Mouse (Mus musculus) cortical plate, adult 2 months (tissue): ENCODE results near the gene Phf12. TPM values are rescaled to one million over a fixed set of nuclear protein-coding genes. Genes with fewer than 3 reads are reported as not detected.
"Not testable (repeated sequence)": the region's sequence is repeated elsewhere in the genome, so short reads cannot be mapped to it uniquely, and the experiment has no call there.

Experiments used
- H3K27ac ChIP-seq: fragments of 200-500 bp; 2 replicates; pipeline ENCODE4 v1.5.1; 2012; ENCODE audit warnings: low read length, control low read depth, inconsistent platforms; ENCODE audit not compliant: insufficient read depth
- H3K4me1 ChIP-seq: fragments of 200-500 bp; 2 replicates; pipeline ENCODE4 v1.6.1; 2011; ENCODE audit warnings: low read length; ENCODE audit not compliant: control insufficient read depth, insufficient read depth
- H3K4me3 ChIP-seq: fragments of 200-500 bp; 2 replicates; pipeline ENCODE4 v1.5.1; 2011; ENCODE audit warnings: mild to moderate bottlenecking, low read length, control low read depth; ENCODE audit not compliant: insufficient read depth
- CTCF ChIP-seq: fragments of 200-500 bp; IDR thresholded peaks from 2 replicates; pipeline ENCODE4 v1.5.1; 2011; ENCODE audit warnings: mild to moderate bottlenecking, control low read depth, low read length; ENCODE audit not compliant: insufficient read depth; ENCODE audit errors: extremely low read depth
- POLR2A ChIP-seq: fragments of 200-500 bp; IDR thresholded peaks from 2 replicates; pipeline ENCODE4 v1.6.1; 2011; ENCODE audit warnings: mild to moderate bottlenecking, low read length, control low read depth; ENCODE audit not compliant: insufficient read depth; ENCODE audit errors: extremely low read depth
- polyA plus RNA-seq: library from polyadenylated mRNA; depleted of rRNA; stranded (reverse); fragments of >200 nt; gene quantifications from 2 replicates; pipeline ENCODE4 v1.2.3, GENCODE M21; 2012

The Phf12 gene
- polyA plus RNA-seq, 1 experiment, result 37.7 TPM

- Histone ChIP-seq H3K27ac (no peak overlapping the region), H3K4me3 (no peak overlapping the region), H3K4me1 (peaks cover 2% of the 10 kb centered on the region; the same call in 1 of the 2 replicates)
- TF ChIP-seq POLR2A (no peak), CTCF (no peak)
Observed at GRCm38 (mm10) chr11:78029240-78029639, 46.7 kb downstream of the Phf12 start.

- H3K27ac ChIP-seq, result no peak overlapping the region
- peaks cover 2% of the 10 kb centered on the region; the same call in 1 of the 2 replicates for H3K4me1 ChIP-seq
- TF ChIP-seq CTCF, result no peak
- TF ChIP-seq POLR2A, result no peak
- no peak overlapping the region for H3K4me3 ChIP-seq
Observed at GRCm38 (mm10) chr11:78030600-78030999, 48.0 kb downstream of the Phf12 start.

DNA sequence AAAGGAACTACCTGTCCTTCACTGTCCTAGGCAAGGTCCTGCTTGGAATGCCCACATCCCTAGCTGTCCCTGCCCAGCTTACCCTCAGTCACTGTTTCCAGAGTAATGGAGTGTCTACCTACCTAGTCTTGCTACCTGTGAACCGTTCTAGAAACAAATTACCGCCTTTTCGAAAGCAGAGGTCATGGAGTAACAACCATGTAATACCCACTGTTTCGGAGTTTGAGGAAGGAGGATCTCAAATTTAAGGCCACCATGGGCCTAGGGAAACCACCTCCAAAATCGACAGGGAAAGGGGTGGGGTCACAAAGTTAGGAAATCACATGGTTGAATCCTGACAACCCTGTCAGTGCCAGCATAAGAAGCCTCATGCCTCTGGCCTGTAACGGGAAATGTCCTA, 48.8 kb downstream of the Phf12 start:
- TF ChIP-seq CTCF (no peak), POLR2A (no peak)
- no peak overlapping the region for H3K4me3 ChIP-seq
- no peak overlapping the region for H3K27ac ChIP-seq
- peaks cover 2% of the 10 kb centered on the region; the same call in 1 of the 2 replicates for H3K4me1 ChIP-seq

- Histone ChIP-seq H3K4me3 (peak within 1 kb of the TSS; percentile 65), H3K4me1 (peaks cover 2% of the 10 kb centered on the region; the same call in 1 of the 2 replicates), H3K27ac (0 out of 2 replicates have a peak within 1 kb of the TSS, but pooled peaks have one; percentile 5)
- TF ChIP-seq CTCF (peak; percentile 39; the same call in 1 of the 2 replicates), POLR2A (no peak)
Observed at GRCm38 (mm10) chr11:78031947-78032808, 49.6 kb downstream of the Phf12 start, which contains the start of gene Dhrs13. Dhrs13 (plus strand) TSS chr11:78032280.

DNA sequence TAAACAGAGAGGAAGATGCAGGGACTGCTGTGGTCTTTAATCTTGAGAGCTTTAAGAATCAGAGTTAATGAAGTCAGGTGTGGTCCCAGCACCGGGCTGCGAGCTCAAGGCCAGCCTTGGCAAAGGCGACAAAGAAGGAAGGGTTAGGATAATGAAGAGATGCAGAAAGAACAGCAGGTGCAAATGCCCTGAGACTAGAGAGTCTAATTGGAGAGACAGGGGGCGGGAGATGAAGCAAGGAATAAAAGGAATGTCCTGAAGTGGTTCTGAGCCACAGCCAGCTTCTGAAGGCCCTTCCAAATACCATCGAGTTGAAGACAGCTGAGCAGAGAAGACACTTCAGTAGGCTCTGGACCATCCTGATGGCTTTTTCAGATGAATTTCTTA, 50.2 kb downstream of the Phf12 start:
- Histone ChIP-seq H3K27ac (no peak overlapping the region), H3K4me1 (peaks cover 2% of the 10 kb centered on the region; the same call in 1 of the 2 replicates), H3K4me3 (peak overlapping the region; percentile 65)
- TF ChIP-seq CTCF (no peak), POLR2A (no peak)

GRCm38 (mm10) chr11:78033931-78034617, 51.5 kb downstream of the Phf12 start:
- TF ChIP-seq CTCF, result no peak
- no peak for TF ChIP-seq POLR2A
- Histone ChIP-seq H3K27ac (no peak overlapping the region), H3K4me3 (no peak overlapping the region), H3K4me1 (peaks cover 2% of the 10 kb centered on the region; the same call in 1 of the 2 replicates)

DNA sequence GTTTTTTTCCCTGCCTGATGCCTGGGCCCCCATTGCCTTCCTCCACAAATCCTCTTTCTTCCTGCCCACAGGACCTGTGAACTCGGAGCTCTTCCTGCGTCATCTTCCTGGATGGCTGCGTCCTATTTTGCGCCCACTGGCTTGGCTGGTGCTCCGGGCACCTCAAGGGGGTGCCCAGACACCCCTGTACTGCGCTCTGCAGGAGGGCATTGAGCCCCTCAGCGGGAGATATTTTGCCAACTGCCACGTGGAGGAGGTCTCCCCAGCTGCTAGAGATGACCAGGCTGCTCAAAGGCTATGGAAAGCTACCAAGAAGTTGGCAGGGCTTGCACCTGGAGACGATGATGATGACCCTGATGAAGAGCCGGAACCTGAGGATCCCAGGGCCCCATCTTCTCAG, 54.2 kb downstream of the Phf12 start:
- Histone ChIP-seq H3K4me1 (peaks cover 2% of the 10 kb centered on the region; the same call in 1 of the 2 replicates), H3K4me3 (no peak overlapping the region), H3K27ac (no peak overlapping the region)
- TF ChIP-seq CTCF (no peak), POLR2A (no peak)

GRCm38 (mm10) chr11:78037831-78038752, 55.5 kb downstream of the Phf12 start, which contains the start of gene Flot2:
Flot2 (plus strand) TSS chr11:78037931.
- no peaks in the 10 kb centered on the region; the same call in 1 of the 2 replicates for H3K4me1 ChIP-seq
- peak within 1 kb of the TSS; percentile 97 for H3K4me3 ChIP-seq
- TF ChIP-seq CTCF, result no peak
- 0 out of 2 replicates have a peak, but pooled peaks have one; percentile 24 for TF ChIP-seq POLR2A
- peak within 1 kb of the TSS; percentile 60 for H3K27ac ChIP-seq

DNA sequence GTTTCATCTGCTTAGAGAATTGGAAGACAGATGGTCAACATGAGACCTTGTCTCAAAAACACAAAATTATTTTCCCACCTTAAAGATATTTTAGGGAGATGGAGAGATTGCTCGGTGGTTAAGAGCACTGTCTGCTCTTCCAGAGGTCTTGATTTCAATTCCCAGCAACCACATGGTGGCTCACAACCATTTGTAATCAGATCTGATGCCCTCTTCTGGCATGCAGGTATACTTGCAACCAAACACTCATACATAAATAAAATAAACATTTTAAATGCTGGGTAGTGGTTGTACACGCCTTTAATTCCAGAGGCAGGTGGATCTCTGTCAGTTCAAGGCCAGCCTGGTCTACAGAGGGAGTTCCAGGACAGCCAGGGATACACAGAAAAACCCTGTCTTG, 58.3 kb downstream of the Phf12 start:
- TF ChIP-seq POLR2A, result no peak
- TF ChIP-seq CTCF, result no peak
- no peaks in the 10 kb centered on the region; the same call in 1 of the 2 replicates for H3K4me1 ChIP-seq
- H3K27ac ChIP-seq, result no peak overlapping the region
- H3K4me3 ChIP-seq, result no peak overlapping the region

- H3K4me1 ChIP-seq, H3K4me3 ChIP-seq, H3K27ac ChIP-seq: not testable (repeated sequence)
Observed at GRCm38 (mm10) chr11:78042290-78042870, 59.8 kb downstream of the Phf12 start.
